Mouse (Mus musculus) inflammation-experienced regulatory T-cells, adult 6 months (primary cell): ENCODE results near the gene Dpysl4. TPM values are rescaled to one million over a fixed set of nuclear protein-coding genes. Genes with fewer than 3 reads are reported as not detected.

ENCODE experiments used
- polyA plus RNA-seq, 3 experiments: library from polyadenylated mRNA; unstranded; fragments of 100-300 nt; shearing (Covaris generic); gene quantifications; one replicate each; pipeline ENCODE4 v1.2.1; 2017

Dpysl4 gene
- polyA plus RNA-seq, 3 experiments from 2014 or later: 0.09 TPM; not detected in 2

Other genes with a start within 250 kb of the Dpysl4 start
- gene Ppp2r2d, start 239.9 kb upstream of the Dpysl4 start, polyA plus RNA-seq: 10 to 100 TPM; 15.2 to 17.5 (median 16.9) TPM
- gene Mapk1ip1, start 239.7 kb upstream of the Dpysl4 start, polyA plus RNA-seq: 10 to 100 TPM in 2 of 3 experiments, 1 to 10 TPM in 1; 7.0 to 29.2 (median 24.1) TPM
- gene Bnip3, start 176.5 kb upstream of the Dpysl4 start, polyA plus RNA-seq: 10 to 100 TPM in 2 of 3 experiments, 1 to 10 TPM in 1; 3.2 to 17.6 (median 14.4) TPM
- under 1 TPM in 2 of 3 experiments, not detected in 1; 0.09 to 0.33 TPM for gene Jakmip3, start 145.3 kb upstream of the Dpysl4 start, polyA plus RNA-seq
- 1 to 10 TPM in 2 of 3 experiments, under 1 TPM in 1; 0.77 to 4.3 (median 3.2) TPM for gene Lrrc27, start 127.0 kb downstream of the Dpysl4 start, polyA plus RNA-seq
- gene Stk32c, start 127.3 kb downstream of the Dpysl4 start, polyA plus RNA-seq: 1 to 10 TPM in 1 of 3 experiments, under 1 TPM in 1, not detected in 1; 0.91 to 3.4 TPM
- 1 to 10 TPM; 1.9 to 3.4 (median 2.1) TPM for gene Pwwp2b, start 162.5 kb downstream of the Dpysl4 start, polyA plus RNA-seq